Mouse (Mus musculus): ENCODE data around the gene Nps.

DNA sequence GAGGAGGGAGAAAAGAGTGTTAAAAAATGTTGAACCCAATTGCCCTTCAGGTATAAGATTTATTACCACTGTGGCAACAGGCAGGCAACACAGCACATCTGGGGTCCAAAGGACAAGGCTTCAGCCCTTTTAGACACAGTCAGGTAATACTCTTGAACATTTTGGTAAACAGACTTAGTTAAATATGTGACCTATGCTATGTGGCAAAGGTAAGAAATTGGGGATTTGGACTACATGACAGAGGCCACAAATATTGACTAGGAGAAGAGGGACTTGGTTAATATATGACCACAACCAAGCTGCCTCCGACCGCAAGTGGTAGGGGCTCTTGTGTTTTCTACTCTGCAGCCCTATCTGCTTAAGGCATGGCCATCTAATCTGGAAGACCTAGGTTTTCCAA, 5.3 kb upstream of the Nps start:
- no peak for TF ChIP-seq CTCF (IDR thresholded peaks at IDR 0.05; ENCODE audit: extremely low read depth, insufficient read depth, low read length)
- TF ChIP-seq POLR2A (IDR thresholded peaks at IDR 0.05; ENCODE audit: extremely low read depth, insufficient read depth, low read length): no peak

Data from cortical plate, adult 2 months (tissue).